Mouse (Mus musculus): ENCODE data around the gene Pspn. TPM values are rescaled to one million over a fixed set of nuclear protein-coding genes. Genes with fewer than 3 reads are reported as not detected.

The Pspn gene
- 0.76 and 2.3 TPM in 2 replicates for total RNA-seq (2021)
- long read RNA-seq, result 0 reads

GRCm38 (mm10) chr17:56999968-57000609 is at the start of gene Pspn:
Gene Pspn, minus strand, starts transcription at chr17:57000018.
- no peak for DNase-seq

DNA sequence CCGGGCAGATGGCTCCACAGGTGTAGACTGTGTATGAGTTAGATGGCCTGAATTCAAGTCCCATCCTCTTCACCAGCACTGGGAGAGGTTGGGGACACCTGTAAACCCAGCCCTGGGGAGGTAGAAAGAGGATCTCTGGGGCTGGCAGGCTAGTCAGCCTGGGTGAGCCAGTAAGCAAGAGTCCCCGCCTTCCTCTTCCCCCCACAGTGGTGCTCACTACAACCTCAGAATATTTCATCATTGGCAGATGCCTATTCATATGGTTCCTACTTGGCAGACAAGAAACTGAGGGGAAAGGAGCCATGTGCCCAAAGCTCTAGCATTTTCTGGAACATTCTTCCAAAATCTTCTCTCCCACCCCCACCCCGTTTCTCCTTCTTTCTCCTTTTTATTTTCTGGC is 49.0 kb upstream of the Pspn start:
- DNase-seq, result no peak

DNA sequence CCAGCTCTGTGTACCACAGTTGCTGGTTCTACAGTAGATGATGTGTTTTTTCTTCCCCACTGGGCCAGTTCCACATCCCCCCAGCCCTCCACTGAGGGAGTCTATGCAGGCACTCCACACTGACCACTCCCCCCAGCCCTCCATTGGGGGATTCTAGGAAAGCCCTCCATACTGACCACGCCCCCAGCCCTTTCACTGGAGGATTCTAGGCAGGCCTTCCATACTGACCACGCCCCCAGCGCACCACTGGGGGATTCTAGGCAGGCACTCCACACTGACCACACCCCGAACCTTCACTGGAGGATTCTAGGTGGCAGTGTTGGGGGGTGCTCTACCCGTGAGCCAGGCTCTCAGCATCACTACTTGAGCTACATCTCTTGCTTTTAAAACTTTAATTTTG is 47.6 kb upstream of the Pspn start:
- no peak for DNase-seq

DNA sequence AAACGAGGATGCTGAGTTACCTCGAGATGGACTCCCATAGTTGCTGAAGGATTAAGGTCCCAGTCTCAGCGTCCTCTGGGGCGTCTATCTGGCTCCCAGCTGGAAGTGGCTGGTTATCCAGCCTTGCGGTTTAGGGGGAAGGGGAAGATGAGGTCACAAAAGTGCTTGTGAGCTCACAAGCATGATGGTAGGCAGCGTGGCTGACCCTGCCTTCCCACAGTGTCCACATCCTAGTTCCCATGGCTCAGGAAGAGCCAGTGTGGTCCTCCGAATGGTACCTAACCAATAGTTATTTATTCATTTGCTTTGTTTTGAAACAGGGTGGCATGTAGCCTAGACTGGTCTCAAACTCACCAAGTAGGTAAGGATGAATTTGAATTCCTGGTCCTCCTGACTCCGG is 41.7 kb upstream of the Pspn start, which contains the start of gene Slc25a41:
TSS of gene Slc25a41 (minus strand) at position 101 of the 400 bp plus-strand sequence.
- DNase-seq, result no peak

DNA sequence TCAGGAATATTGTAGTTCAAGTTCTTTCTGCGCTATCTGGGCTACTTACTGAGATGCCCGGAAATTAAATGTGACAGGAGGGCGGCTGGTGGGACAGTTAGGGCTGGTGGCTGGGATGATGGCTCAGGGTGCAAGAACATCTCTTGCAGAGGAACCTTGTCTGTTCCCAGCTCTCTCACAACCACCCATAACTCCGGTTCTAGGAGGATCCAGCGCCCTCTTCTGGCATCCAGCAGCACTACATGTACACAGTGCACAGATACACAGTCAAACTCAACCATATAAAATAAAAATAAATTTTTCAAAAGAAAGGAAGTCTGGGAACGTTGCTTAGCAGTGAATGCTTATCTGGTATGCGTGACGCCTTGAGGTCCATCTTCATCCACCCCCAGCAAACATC is 39.2 kb upstream of the Pspn start:
- no peak for DNase-seq

- no peak for DNase-seq
Observed at GRCm38 (mm10) chr17:57032854-57033253, 33.0 kb upstream of the Pspn start.

DNA sequence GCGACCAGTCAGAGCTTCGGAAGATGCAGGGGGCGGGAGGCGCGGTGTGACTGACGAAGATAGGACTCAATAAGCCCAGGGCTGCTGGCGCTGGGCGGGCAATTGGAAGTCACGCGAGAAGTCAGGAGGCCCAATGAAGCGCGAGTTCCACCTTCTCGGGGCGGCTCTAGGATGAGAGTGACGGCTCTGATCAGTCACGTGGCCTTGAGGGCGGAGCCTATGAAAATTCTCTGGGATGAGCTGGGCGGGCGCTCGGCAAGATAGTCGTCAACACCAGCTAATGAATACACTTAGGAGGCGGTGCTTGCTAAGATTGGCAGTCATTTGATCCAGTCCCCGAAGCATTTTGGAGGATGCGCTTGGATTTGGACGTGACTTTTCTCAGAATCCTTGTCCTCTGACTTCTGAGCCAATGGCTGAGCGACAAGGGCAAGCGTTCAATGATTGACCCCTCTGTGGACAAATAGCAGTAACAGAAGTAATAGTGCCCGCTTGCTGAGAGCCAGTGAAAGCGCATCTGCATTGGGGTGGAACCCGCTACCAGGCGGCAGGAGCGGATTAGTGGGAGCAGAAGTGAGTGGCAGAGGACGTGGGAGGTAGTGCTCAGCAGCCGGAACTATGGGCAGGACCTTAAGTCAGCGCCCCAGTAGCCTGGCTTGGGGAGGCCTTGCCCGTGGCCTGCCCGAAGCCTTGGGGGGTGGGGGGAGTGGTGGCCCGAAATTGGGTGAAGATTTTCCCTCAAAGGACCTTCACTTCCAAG is 32.0 kb upstream of the Pspn start:
- peak; percentile 96 for DNase-seq

DNA sequence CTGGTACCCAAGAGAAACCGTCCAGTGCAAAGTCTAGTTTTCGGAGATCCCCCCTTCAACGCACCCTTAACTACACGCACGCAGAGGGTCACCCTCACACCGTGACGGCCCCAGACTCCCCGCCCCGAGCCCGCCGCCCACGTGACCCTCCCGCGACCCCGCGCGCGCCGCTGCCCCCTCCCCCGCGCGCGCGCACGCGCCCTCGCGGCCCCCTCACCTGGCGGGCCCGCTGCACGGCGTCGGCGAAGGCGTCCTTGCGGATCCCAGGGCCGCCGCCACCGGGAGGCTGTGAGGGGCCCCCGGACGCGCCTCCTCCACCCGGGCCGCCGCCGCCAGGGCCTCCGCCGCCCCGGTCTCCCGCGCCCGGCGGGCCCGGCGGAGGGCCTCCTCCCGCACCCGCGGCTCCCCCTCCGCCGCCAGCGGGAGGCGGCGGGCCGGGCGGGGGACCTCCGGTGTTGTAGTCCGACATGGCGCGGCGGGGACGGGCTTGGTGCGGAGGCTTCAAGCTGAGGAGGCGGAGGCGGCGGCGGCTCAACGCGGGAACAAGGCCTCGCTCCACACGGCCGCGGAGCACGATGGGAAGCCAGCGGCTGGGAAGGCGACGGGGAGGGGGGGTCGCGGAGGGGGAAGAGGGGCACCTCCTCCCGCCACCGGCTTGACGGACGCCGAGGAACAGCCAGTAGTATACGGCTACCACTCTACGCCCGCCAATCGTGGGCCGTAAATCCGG is 31.3 kb upstream of the Pspn start, which contains the start of gene Khsrp:
TSS of gene Khsrp (minus strand) at position 592 of the 730 bp plus-strand sequence.
- peak; percentile 46 for DNase-seq

DNA sequence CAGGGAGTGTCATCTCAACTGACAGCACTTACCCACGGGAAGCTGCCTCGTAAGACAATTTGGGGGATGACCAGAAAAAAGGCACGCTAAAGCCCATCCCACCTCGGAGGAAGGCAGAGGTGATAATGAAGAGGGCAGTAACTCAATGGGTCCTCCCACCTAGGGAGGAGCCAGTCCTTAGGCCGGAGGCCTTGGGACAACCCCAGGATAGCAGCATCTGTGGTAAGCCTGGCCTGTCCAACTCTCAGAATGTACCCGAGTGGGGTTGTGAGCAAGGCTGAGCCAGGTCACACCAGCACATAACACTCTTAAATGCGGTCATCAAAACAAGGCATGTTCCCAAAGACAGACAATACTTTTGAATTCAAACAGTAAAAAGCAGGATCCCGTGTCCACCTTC is 29.9 kb upstream of the Pspn start:
- no peak for DNase-seq

- no peak for DNase-seq
Observed at GRCm38 (mm10) chr17:57027471-57027870, 27.7 kb upstream of the Pspn start.

DNA sequence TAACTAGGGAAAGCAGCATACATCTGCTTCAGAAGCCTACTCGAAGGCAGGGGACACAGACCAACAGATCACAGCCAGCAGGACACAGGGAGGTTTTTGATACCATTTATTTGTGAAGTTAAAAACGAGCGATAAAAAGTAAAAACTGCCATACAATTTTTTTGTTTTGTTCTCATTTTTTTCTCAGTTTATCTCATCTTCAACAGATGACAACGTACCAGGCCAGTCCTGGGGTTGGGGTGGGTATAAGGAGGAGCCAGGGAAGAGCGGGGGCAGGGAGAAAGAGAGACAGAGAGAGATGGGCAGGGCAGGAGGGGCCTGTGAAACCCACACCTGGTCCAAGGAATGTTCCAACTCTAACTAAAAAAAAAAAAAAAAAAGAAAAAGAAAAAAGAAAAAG is 21.1 kb upstream of the Pspn start:
- DNase-seq, result no peak

- DNase-seq, result no peak
Observed at GRCm38 (mm10) chr17:57019693-57020092, 19.9 kb upstream of the Pspn start.

GRCm38 (mm10) chr17:57012245-57012795 is 12.5 kb upstream of the Pspn start:
- no peak for DNase-seq

DNA sequence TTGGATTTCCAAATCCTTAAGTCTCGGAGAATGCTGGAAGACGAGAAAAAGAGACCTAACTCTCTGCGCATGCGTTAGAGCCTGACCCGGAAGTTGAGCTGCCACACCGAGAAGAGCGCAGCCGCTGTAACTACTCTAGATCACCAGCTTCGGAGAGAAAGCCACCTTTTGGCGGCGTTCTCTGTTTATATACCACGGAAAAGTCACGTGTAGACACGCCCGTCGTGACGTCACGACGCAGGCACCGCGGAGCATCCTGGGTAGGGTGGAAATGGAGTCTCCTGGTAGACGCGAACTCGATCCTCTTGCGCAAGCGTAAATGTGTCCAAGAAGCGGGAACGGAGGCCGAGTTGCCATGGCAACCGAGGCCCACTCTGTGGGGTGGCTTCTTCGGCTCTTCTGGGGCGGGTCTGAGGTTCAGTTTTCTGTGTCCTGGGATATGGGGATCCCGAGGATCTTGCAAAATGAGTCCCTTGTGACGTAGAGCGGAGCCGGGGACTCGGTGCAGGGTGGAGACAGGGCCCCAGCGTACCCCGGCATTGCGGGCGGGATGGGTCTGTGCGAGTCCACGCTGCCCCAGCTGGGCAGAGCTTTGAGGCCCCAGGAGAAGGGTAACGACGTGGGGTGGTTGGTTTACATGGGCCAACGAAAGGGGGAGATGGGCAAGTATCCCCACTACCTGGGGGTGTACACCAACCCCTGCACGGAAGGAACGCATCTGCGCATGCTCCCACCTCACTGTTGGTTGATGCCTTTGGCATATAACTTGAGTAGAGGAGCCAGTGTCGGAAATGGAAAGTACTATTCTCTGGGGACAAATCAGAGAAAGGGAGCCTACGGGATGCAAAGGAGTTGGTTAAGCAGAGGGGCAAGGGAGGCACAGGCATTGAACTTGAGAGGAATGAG is 11.7 kb upstream of the Pspn start, which contains the start of the genes Gtf2f1 and Gm17949:
TSS of gene Gtf2f1 (minus strand) at position 53 of the 906 bp plus-strand sequence.
TSS of gene Gm17949 (plus strand) at position 234 of the 906 bp plus-strand sequence.
- DNase-seq, result peak; percentile 89

- DNase-seq, result no peak
Observed at GRCm38 (mm10) chr17:57010911-57011235, 11.1 kb upstream of the Pspn start.

GRCm38 (mm10) chr17:57007137-57007905 is 7.5 kb upstream of the Pspn start:
- DNase-seq, result no peak

DNA sequence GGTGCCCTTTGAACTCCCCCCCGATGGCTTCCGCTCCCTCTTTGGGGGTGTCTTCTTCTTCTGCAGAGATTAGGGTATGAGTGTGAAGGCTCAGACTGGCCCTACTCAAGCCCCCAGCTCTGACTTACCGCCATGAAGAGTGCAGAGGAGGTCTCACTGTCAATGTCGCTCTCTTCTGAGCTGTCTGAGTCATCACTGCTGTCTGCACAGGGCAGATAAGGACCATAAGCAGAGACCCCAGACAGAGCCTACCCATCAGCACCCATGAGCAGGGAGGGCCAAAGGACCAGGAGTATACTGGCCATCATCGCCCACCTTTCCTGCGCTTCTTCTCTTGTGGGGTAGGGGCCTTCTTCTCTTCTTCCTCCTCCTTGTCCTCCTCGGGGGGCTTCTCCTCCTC is 4.2 kb upstream of the Pspn start:
- DNase-seq, result no peak

- no peak for DNase-seq
Observed at GRCm38 (mm10) chr17:57001228-57001627, 1.4 kb upstream of the Pspn start.

GRCm38 (mm10) chr17:56999414-56999813 is 404 bp downstream of the Pspn start:
- DNase-seq, result peak; percentile 42

GRCm38 (mm10) chr17:56997029-56997667 is 2.7 kb downstream of the Pspn start, which contains the start of gene Alkbh7:
Gene Alkbh7, plus strand, starts transcription at chr17:56997339.
- peak; percentile 93 for DNase-seq

All from adrenal gland, postnatal 25 days (tissue).